Mouse (Mus musculus): ENCODE measurements around the gene Gm5622.
"Not testable (repeated sequence)": the region's sequence is repeated elsewhere in the genome, so short reads cannot be mapped to it uniquely, and the experiment has no call there.

The Gm5622 gene

GRCm38 (mm10) chr14:51552490-51552889 is at the start of gene Gm5622:
Gene Gm5622 (plus strand): TSS chr14:51552790.
- no peak for DNase-seq

- no peak for DNase-seq
Measured at GRCm38 (mm10) chr14:51507416-51507815, 45.2 kb upstream of the Gm5622 start.

GRCm38 (mm10) chr14:51573963-51574362 is 21.4 kb downstream of the Gm5622 start, which contains the start of gene Gm17175:
Gene Gm17175 (minus strand): TSS chr14:51574063.
- DNase-seq = not testable (repeated sequence)

GRCm38 (mm10) chr14:51592039-51592438 is 39.4 kb downstream of the Gm5622 start, which contains the start of gene Gm17174:
Gene Gm17174 (minus strand): TSS chr14:51592139.
- DNase-seq = not testable (repeated sequence)

- no peak for DNase-seq
Measured at GRCm38 (mm10) chr14:51611210-51611609, 58.6 kb downstream of the Gm5622 start, which contains the start of gene Gm17078. Gene Gm17078 (minus strand): TSS chr14:51611310.

GRCm38 (mm10) chr14:51632426-51632825 is 79.8 kb downstream of the Gm5622 start:
- peak; percentile 14 for DNase-seq

GRCm38 (mm10) chr14:51635566-51635965 is 83.0 kb downstream of the Gm5622 start, which contains the start of gene Gm4181:
Gene Gm4181 (minus strand): TSS chr14:51635666.
- DNase-seq = not testable (repeated sequence)

GRCm38 (mm10) chr14:51677269-51677668 is 124.7 kb downstream of the Gm5622 start:
- DNase-seq = no peak

GRCm38 (mm10) chr14:51695368-51695767 is 142.8 kb downstream of the Gm5622 start, which contains the start of gene Gm17079:
Gene Gm17079 (minus strand): TSS chr14:51695468.
- DNase-seq = not testable (repeated sequence)
